Mouse (Mus musculus) heart, postnatal 0 days (tissue): ENCODE data around the gene Tec. TPM values are rescaled to one million over a fixed set of nuclear protein-coding genes. Genes with fewer than 3 reads are reported as not detected.
A peak's percentile ranks its signal among the peaks of the same experiment; 100 is the strongest.

Source experiments
- ATAC-seq: fragments of 200-750 bp; cut with Nextera tagmentation; 2 replicates; pipeline ENCODE4 v1.8.0; 2017; ENCODE audit warnings: low read depth, moderate number of reproducible peaks, moderate library complexity; ENCODE audit not compliant: insufficient read depth
- DNase-seq: peaks from one replicate; pipeline ENCODE4 v3.0.0-alpha.2; 2016; ENCODE audit warnings: low spot score
- H3K27ac ChIP-seq: fragments of 300-500 bp; sonication (generic); 2 replicates; pipeline ENCODE4 v1.5.1; 2014; ENCODE audit warnings: low read depth, mild to moderate bottlenecking
- H3K27me3 ChIP-seq: fragments of 300-500 bp; sonication (generic); 2 replicates; pipeline ENCODE4 v1.6.1; 2014; ENCODE audit warnings: low read length, mixed read lengths; ENCODE audit not compliant: control insufficient read depth, insufficient read depth
- H3K36me3 ChIP-seq: fragments of 300-500 bp; sonication (generic); replicated peaks from 2 replicates; pipeline ENCODE4 v1.6.1; 2014; ENCODE audit warnings: low read length, mixed read lengths; ENCODE audit not compliant: control insufficient read depth, insufficient read depth
- H3K4me1 ChIP-seq: fragments of 300-500 bp; sonication (generic); 2 replicates; pipeline ENCODE4 v1.6.1; 2014; ENCODE audit warnings: antibody characterized with exemption; ENCODE audit not compliant: control insufficient read depth, insufficient read depth
- H3K4me2 ChIP-seq: fragments of 300-500 bp; sonication (generic); 2 replicates; pipeline ENCODE4 v1.6.1; 2014; ENCODE audit warnings: low read depth, mild to moderate bottlenecking, low read length, moderate library complexity
- H3K4me3 ChIP-seq: fragments of 300-500 bp; sonication (generic); 2 replicates; pipeline ENCODE4 v1.5.1; 2014; ENCODE audit warnings: low read depth, low read length
- H3K9ac ChIP-seq: fragments of 300-500 bp; sonication (generic); replicated peaks from 2 replicates; pipeline ENCODE4 v1.6.1; 2014; ENCODE audit warnings: low read depth, low read length, mixed read lengths
- H3K9me3 ChIP-seq: fragments of 300-500 bp; sonication (generic); replicated peaks from 2 replicates; pipeline ENCODE4 v1.6.1; 2016; ENCODE audit warnings: low read length; ENCODE audit not compliant: control insufficient read depth
- CTCF ChIP-seq: IDR thresholded peaks from 2 replicates; pipeline ENCODE4 v1.5.1; 2016; ENCODE audit warnings: antibody characterized with exemption, control low read depth, low read depth
- EP300 ChIP-seq: IDR thresholded peaks from 2 replicates; pipeline ENCODE4 v1.6.1; 2016; ENCODE audit warnings: antibody characterized with exemption, low read depth
- WGBS: fragments of 180-500 bp; shearing (Covaris S2); extraction: QIAGEN DNeasy Blood & Tissue Kit; methylation state at CpG from one replicate; pipeline ENCODE4 v1.1.7; 2014; 5-methylcytosine and 5-hydroxymethylcytosine counted together
- polyA plus RNA-seq: library from polyadenylated mRNA; unstranded; fragments of >200 nt; fragmentation: Nextera tagmentation; extraction: Ambion mirVana; gene quantifications from 2 replicates; pipeline ENCODE4 v1.2.1, GENCODE M21; 2015
- total RNA-seq: library from RNA; depleted of rRNA; stranded (reverse); fragments of >200 nt; gene quantifications from 2 replicates; pipeline ENCODE4 v1.2.3, GENCODE M21; 2014; ENCODE audit warnings: low replicate concordance

Tec gene
- total and polyA plus RNA-seq, 2 experiments from 2014 or later, result 11.1 to 16.2 TPM

- no peak for ATAC-seq
- DNase-seq, result no peak
- no peaks in the 10 kb centered on the region for H3K9me3 ChIP-seq
- no peaks in the 10 kb centered on the region for H3K27me3 ChIP-seq
- no peak overlapping the region for H3K4me3 ChIP-seq
- no peaks in the 10 kb centered on the region for H3K36me3 ChIP-seq
- H3K4me2 ChIP-seq, result no peak overlapping the region
- H3K4me1 ChIP-seq, result no peaks in the 10 kb centered on the region
- TF ChIP-seq CTCF (no peak), EP300 (no peak)
- no peak overlapping the region for H3K9ac ChIP-seq
- WGBS, result 89% methylated on average over 6 of the region's 6 CpGs
- no peak overlapping the region for H3K27ac ChIP-seq
Measured at GRCm38 (mm10) chr5:72743103-72743502, 125.2 kb downstream of the Tec start.

- WGBS, result 44% methylated on average over 7 of the region's 7 CpGs
- DNase-seq, result no peak
- H3K4me1 ChIP-seq, result peaks cover 9% of the 10 kb centered on the region
- no peak for TF ChIP-seq CTCF
- no peak for TF ChIP-seq EP300
- H3K36me3 ChIP-seq, result no peaks in the 10 kb centered on the region
- H3K4me2 ChIP-seq, result 0 out of 2 replicates have a peak overlapping the region, but pooled peaks have one; percentile 4
- H3K9ac ChIP-seq, result no peak overlapping the region
- no peaks in the 10 kb centered on the region for H3K9me3 ChIP-seq
- no peak overlapping the region for H3K27ac ChIP-seq
- no peak overlapping the region for H3K4me3 ChIP-seq
- no peaks in the 10 kb centered on the region for H3K27me3 ChIP-seq
- no peak for ATAC-seq
Measured at GRCm38 (mm10) chr5:72736868-72737267, 131.4 kb downstream of the Tec start.

DNA sequence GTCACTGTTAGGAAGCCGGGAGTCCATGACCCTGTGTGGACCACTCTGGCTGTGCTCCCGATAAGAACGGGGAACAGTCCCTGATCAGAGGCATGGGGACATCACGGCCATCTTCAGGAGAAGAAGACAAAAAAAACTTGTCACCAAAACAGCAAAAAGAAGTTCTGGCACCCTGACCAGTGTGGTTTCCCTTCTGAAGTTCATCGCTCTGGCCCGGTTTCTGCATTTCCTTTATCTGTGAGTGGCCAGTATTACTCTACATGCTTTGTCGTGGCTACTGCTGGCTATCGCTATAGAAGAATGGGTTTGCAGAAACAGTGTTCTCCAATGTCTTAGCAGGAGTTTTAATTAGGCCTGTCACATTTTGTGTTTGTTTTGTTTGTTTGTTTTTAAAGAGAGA lies 131.8 kb downstream of the Tec start:
- no peak for TF ChIP-seq CTCF
- no peak for TF ChIP-seq EP300
- H3K4me1 ChIP-seq, result peaks cover 9% of the 10 kb centered on the region
- H3K9me3 ChIP-seq, result no peaks in the 10 kb centered on the region
- H3K27me3 ChIP-seq, result no peaks in the 10 kb centered on the region
- H3K9ac ChIP-seq, result no peak overlapping the region
- ATAC-seq, result no peak
- no peaks in the 10 kb centered on the region for H3K36me3 ChIP-seq
- H3K27ac ChIP-seq, result no peak overlapping the region
- 31% methylated on average over 8 of the region's 8 CpGs for WGBS
- H3K4me3 ChIP-seq, result no peak overlapping the region
- no peak for DNase-seq
- H3K4me2 ChIP-seq, result peak overlapping the region; percentile 4; the same call in 1 of the 2 replicates

DNA sequence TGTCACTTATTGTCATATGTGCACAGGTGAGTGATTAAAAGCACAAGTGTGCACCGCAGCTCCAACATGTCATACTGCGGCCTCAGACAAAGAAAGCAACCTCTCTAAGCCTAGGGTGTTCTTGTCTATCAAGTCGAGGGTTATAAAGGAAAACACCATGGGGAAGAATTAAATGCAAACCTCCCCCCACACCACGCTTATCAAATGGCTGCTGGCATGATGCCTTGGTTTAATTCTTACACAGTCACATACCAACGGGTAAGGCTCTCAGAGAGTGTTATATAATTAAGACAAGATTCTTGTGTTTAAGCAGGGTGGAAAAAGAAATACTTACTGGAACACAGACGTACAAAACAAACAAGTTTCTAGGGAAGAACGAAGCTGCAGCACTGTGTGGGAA lies 132.5 kb downstream of the Tec start:
- 29% methylated on average over 7 of the region's 7 CpGs for WGBS
- Histone ChIP-seq H3K4me2 (peak overlapping the region; percentile 25), H3K4me1 (peaks cover 9% of the 10 kb centered on the region), H3K9ac (no peak overlapping the region), H3K4me3 (no peak overlapping the region), H3K9me3 (no peaks in the 10 kb centered on the region), H3K27ac (no peak overlapping the region), H3K36me3 (no peaks in the 10 kb centered on the region), H3K27me3 (no peaks in the 10 kb centered on the region)
- DNase-seq (no peak), ATAC-seq (no peak)
- TF ChIP-seq CTCF, result no peak
- no peak for TF ChIP-seq EP300

DNA sequence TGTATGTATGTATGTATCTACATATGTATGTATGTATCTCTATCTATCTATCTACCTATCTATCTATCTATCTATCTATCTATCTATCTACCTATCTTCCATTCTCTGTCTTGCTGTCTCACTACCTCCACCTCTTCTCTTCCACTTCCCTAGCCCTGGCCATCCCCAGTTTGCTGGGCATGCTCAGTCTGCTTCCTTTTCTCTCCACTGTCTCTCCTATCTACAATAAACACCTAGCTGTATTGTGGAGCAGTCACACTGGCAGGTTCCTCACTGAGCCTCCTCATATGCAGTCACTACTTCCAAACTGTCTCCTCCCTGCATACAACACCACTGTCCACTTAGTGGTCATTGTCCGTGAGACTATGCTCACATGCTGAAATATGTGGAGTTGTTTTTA lies 135.4 kb downstream of the Tec start:
- no peaks in the 10 kb centered on the region for H3K27me3 ChIP-seq
- H3K9ac ChIP-seq, result no peak overlapping the region
- TF ChIP-seq EP300 (no peak), CTCF (no peak)
- H3K9me3 ChIP-seq, result no peaks in the 10 kb centered on the region
- DNase-seq (no peak), ATAC-seq (no peak)
- H3K4me2 ChIP-seq, result no peak overlapping the region
- WGBS, result 74% methylated on average over 1 of the region's 1 CpGs
- no peak overlapping the region for H3K27ac ChIP-seq
- H3K4me3 ChIP-seq, result no peak overlapping the region
- peaks cover 9% of the 10 kb centered on the region for H3K4me1 ChIP-seq
- H3K36me3 ChIP-seq, result no peaks in the 10 kb centered on the region

- no peak overlapping the region for H3K9ac ChIP-seq
- H3K4me1 ChIP-seq, result no peaks in the 10 kb centered on the region
- H3K36me3 ChIP-seq, result no peaks in the 10 kb centered on the region
- H3K9me3 ChIP-seq, result no peaks in the 10 kb centered on the region
- H3K4me2 ChIP-seq, result no peak overlapping the region
- ATAC-seq, result no peak
- H3K27me3 ChIP-seq, result no peaks in the 10 kb centered on the region
- H3K4me3 ChIP-seq, result no peak overlapping the region
- TF ChIP-seq CTCF (no peak), EP300 (no peak)
- 74% methylated on average over 3 of the region's 3 CpGs for WGBS
- no peak overlapping the region for H3K27ac ChIP-seq
- no peak for DNase-seq
Measured at GRCm38 (mm10) chr5:72725404-72725803, 142.9 kb downstream of the Tec start.
